Mouse (Mus musculus): ENCODE measurements around the gene Ceacam15. TPM values are rescaled to one million over a fixed set of nuclear protein-coding genes. Genes with fewer than 3 reads are reported as not detected.

The Ceacam15 gene
- polyA plus RNA-seq, 1 experiment from 2014 or later = not detected

GRCm38 (mm10) chr7:16628096-16628771, 47.3 kb downstream of the Ceacam15 start:
- H3K9me3 ChIP-seq (replicated peaks; ENCODE audit: control insufficient read depth, low read length) = no peaks in the 10 kb centered on the region
- no peak overlapping the region for H3K27ac ChIP-seq (replicated peaks; ENCODE audit: low read depth, low read length)
- no peak overlapping the region for H3K4me2 ChIP-seq (ENCODE audit: low read depth, low read length)
- H3K9ac ChIP-seq (replicated peaks; ENCODE audit: low read length) = no peak overlapping the region
- 35% methylated on average over 12 of the region's 12 CpGs for WGBS
- peak; percentile 90 for DNase-seq (ENCODE audit: low spot score)
- no peak overlapping the region for H3K4me3 ChIP-seq (ENCODE audit: low read depth, low read length)
- no peak for ATAC-seq (replicated peaks; ENCODE audit: insufficient number of reproducible peaks, low FRiP score, low TSS enrichment, low read depth)
- H3K27me3 ChIP-seq (ENCODE audit: control insufficient read depth, insufficient read depth, low read length) = no peaks in the 10 kb centered on the region
- no peaks in the 10 kb centered on the region for H3K4me1 ChIP-seq (ENCODE audit: control insufficient read depth, insufficient read depth, low read length)
- no peaks in the 10 kb centered on the region for H3K36me3 ChIP-seq (replicated peaks; ENCODE audit: control insufficient read depth, insufficient read depth, low read depth, low read length)

- DNase-seq (ENCODE audit: low spot score) (no peak), ATAC-seq (replicated peaks; ENCODE audit: insufficient number of reproducible peaks, low FRiP score, low TSS enrichment, low read depth) (no peak)
- Histone ChIP-seq H3K27me3 (ENCODE audit: control insufficient read depth, insufficient read depth, low read length) (no peaks in the 10 kb centered on the region), H3K36me3 (replicated peaks; ENCODE audit: control insufficient read depth, insufficient read depth, low read depth, low read length) (no peaks in the 10 kb centered on the region), H3K4me1 (ENCODE audit: control insufficient read depth, insufficient read depth, low read length) (no peaks in the 10 kb centered on the region), H3K4me2 (ENCODE audit: low read depth, low read length) (no peak overlapping the region), H3K4me3 (ENCODE audit: low read depth, low read length) (no peak overlapping the region), H3K27ac (replicated peaks; ENCODE audit: low read depth, low read length) (no peak overlapping the region), H3K9ac (replicated peaks; ENCODE audit: low read length) (no peak overlapping the region), H3K9me3 (replicated peaks; ENCODE audit: control insufficient read depth, low read length) (no peaks in the 10 kb centered on the region)
These were observed 51.8 kb downstream of the Ceacam15 start for GRCm38 (mm10) chr7:16623687-16624086.

GRCm38 (mm10) chr7:16623131-16623530, 52.4 kb downstream of the Ceacam15 start:
- WGBS = 45% methylated on average over 4 of the region's 4 CpGs
- no peaks in the 10 kb centered on the region for H3K9me3 ChIP-seq (replicated peaks; ENCODE audit: control insufficient read depth, low read length)
- H3K4me2 ChIP-seq (ENCODE audit: low read depth, low read length) = no peak overlapping the region
- H3K36me3 ChIP-seq (replicated peaks; ENCODE audit: control insufficient read depth, insufficient read depth, low read depth, low read length) = no peaks in the 10 kb centered on the region
- ATAC-seq (replicated peaks; ENCODE audit: insufficient number of reproducible peaks, low FRiP score, low TSS enrichment, low read depth) (no peak), DNase-seq (ENCODE audit: low spot score) (no peak)
- H3K4me3 ChIP-seq (ENCODE audit: low read depth, low read length) = no peak overlapping the region
- H3K4me1 ChIP-seq (ENCODE audit: control insufficient read depth, insufficient read depth, low read length) = 0 out of 2 replicates have a peak, but pooled peaks cover 3% of the 10 kb centered on the region
- no peaks in the 10 kb centered on the region for H3K27me3 ChIP-seq (ENCODE audit: control insufficient read depth, insufficient read depth, low read length)
- H3K9ac ChIP-seq (replicated peaks; ENCODE audit: low read length) = no peak overlapping the region
- no peak overlapping the region for H3K27ac ChIP-seq (replicated peaks; ENCODE audit: low read depth, low read length)

Other genes starting within 250 kb of the Ceacam15 start
- 50.7 and 60.0 TPM in 2 replicates for gene Tmem160, start 222.9 kb downstream of the Ceacam15 start, polyA plus RNA-seq (2014; fragmentation: Nextera tagmentation; extraction: Ambion mirVana)
- 0.21 and 0.25 TPM in 2 replicates for gene Npas1, start 198.0 kb downstream of the Ceacam15 start, polyA plus RNA-seq (2014; fragmentation: Nextera tagmentation; extraction: Ambion mirVana)
- gene Arhgap35, start 60.7 kb downstream of the Ceacam15 start, polyA plus RNA-seq (2014; fragmentation: Nextera tagmentation; extraction: Ambion mirVana) = 32.6 and 34.3 TPM in 2 replicates
- gene Ceacam9, start 46.2 kb upstream of the Ceacam15 start, polyA plus RNA-seq (2014; fragmentation: Nextera tagmentation; extraction: Ambion mirVana) = not detected in 2 replicates
- gene Ap2s1, start 62.7 kb upstream of the Ceacam15 start, polyA plus RNA-seq (2014; fragmentation: Nextera tagmentation; extraction: Ambion mirVana) = 262 and 279 TPM in 2 replicates
- 19.6 and 19.7 TPM in 2 replicates for gene Slc1a5, start 105.6 kb upstream of the Ceacam15 start, polyA plus RNA-seq (2014; fragmentation: Nextera tagmentation; extraction: Ambion mirVana)
- gene Strn4, start 140.2 kb upstream of the Ceacam15 start, polyA plus RNA-seq (2014; fragmentation: Nextera tagmentation; extraction: Ambion mirVana) = 102 and 121 TPM in 2 replicates
- gene Fkrp, start 141.0 kb upstream of the Ceacam15 start, polyA plus RNA-seq (2014; fragmentation: Nextera tagmentation; extraction: Ambion mirVana) = 21.0 and 24.9 TPM in 2 replicates
- gene Prkd2, start 167.2 kb upstream of the Ceacam15 start, polyA plus RNA-seq (2014; fragmentation: Nextera tagmentation; extraction: Ambion mirVana) = 10.1 and 11.4 TPM in 2 replicates
- gene Dact3, start 199.6 kb upstream of the Ceacam15 start, polyA plus RNA-seq (2014; fragmentation: Nextera tagmentation; extraction: Ambion mirVana) = 11.5 and 12.2 TPM in 2 replicates
- gene Gng8, start 216.1 kb upstream of the Ceacam15 start, polyA plus RNA-seq (2014; fragmentation: Nextera tagmentation; extraction: Ambion mirVana) = 16.0 and 19.8 TPM in 2 replicates
- 0.87 and 1.1 TPM in 2 replicates for gene Ptgir, start 230.8 kb upstream of the Ceacam15 start, polyA plus RNA-seq (2014; fragmentation: Nextera tagmentation; extraction: Ambion mirVana)
- 227 and 237 TPM in 2 replicates for gene Calm3, start 248.4 kb upstream of the Ceacam15 start, polyA plus RNA-seq (2014; fragmentation: Nextera tagmentation; extraction: Ambion mirVana)

Data from embryonic facial prominence, embryonic 11.5 days (tissue).